Mouse (Mus musculus) cerebellum, postnatal 36 days (tissue): ENCODE measurements around the gene Narf.

Source experiments
- DNase-seq, 2 experiments: peaks; one replicate each; pipeline ENCODE4 v3.0.0; 2021 to 2022; ENCODE audit warnings: mixed read lengths in 2 of 2

Narf gene

GRCm38 (mm10) chr11:121237345-121238128 is 484 bp downstream of the Narf start:
- DNase-seq: no peak

GRCm38 (mm10) chr11:121239669-121240068 is 2.6 kb downstream of the Narf start:
- no peak for DNase-seq

GRCm38 (mm10) chr11:121250196-121250595 is 13.1 kb downstream of the Narf start:
- DNase-seq: no peak

- DNase-seq: peak; percentile 88 to 95
Measured at GRCm38 (mm10) chr11:121259160-121260100, 22.4 kb downstream of the Narf start, which contains the start of gene Foxk2. Gene Foxk2, plus strand, starts transcription at chr11:121259990.

GRCm38 (mm10) chr11:121260211-121260906 is 23.3 kb downstream of the Narf start:
- DNase-seq: peak; percentile 34 to 48

GRCm38 (mm10) chr11:121261074-121261473 is 24.0 kb downstream of the Narf start:
- no peak for DNase-seq

- no peak for DNase-seq
Measured at GRCm38 (mm10) chr11:121277516-121277915, 40.5 kb downstream of the Narf start.

- no peak for DNase-seq
Measured at GRCm38 (mm10) chr11:121278011-121278410, 41.0 kb downstream of the Narf start.

GRCm38 (mm10) chr11:121282911-121283310 is 45.9 kb downstream of the Narf start:
- no peak for DNase-seq

- DNase-seq: no peak
Measured at GRCm38 (mm10) chr11:121289859-121290258, 52.8 kb downstream of the Narf start.

GRCm38 (mm10) chr11:121294771-121295170 is 57.7 kb downstream of the Narf start:
- DNase-seq: no peak

- no peak for DNase-seq
Measured at GRCm38 (mm10) chr11:121298493-121298892, 61.4 kb downstream of the Narf start.

- DNase-seq: no peak
Measured at GRCm38 (mm10) chr11:121300265-121300664, 63.2 kb downstream of the Narf start.

- DNase-seq: no peak
Measured at GRCm38 (mm10) chr11:121305371-121305770, 68.3 kb downstream of the Narf start.
